Mouse (Mus musculus): ENCODE results near the gene Hoxc12.

The Hoxc12 gene

DNA sequence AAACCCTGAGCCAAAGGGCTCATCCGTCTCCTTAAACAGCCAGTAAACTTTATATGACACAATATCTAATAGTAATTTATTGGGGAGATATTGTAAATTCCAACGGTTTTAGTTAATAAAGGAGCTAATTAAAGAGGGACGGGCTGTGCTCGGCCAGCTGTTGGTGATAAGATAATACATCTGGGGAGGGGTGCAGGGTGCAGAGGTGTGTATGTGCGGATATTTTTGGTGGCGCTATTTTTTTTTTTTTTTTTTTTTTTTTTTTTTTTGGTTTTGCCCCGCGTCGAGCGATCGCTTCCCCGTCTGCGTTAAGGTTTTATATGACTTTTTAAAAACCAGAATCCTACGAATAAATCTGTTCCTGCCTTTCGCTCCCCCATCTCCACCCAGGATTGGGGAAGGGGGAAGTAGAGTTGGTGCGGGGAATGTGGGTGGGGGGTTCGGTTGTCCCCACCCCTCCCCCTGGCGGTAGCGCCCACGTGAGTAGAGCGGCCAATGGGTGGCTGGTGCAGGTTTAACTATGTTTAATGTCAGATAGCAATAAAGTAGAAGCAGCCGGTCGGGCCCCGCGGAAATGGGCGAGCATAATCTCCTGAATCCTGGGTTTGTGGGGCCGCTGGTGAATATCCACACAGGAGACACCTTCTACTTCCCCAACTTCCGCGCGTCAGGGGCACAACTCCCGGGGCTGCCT lies at the start of gene Hoxc12:
TSS of gene Hoxc12 (plus strand) at position 479 of the 694 bp plus-strand sequence.
- no peak for DNase-seq

DNA sequence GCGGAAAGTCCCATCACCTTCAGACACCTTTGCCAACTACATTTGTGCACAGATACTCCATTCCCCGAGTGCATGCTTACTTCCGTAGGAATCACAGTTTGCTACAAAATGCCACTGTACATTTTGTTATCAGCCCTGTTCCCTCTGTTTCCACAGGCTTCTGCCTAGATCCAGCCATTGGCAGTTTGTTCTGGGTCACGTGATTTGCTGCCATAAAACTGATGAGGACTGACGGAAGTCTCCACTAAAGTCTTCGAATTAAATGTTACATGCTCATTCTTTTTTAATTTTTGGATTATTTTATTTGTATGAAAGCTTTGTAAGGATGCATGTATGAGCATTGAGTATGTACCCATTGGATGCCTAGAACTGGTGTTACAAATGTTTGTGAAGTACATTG lies 41.4 kb upstream of the Hoxc12 start:
- no peak for DNase-seq

DNA sequence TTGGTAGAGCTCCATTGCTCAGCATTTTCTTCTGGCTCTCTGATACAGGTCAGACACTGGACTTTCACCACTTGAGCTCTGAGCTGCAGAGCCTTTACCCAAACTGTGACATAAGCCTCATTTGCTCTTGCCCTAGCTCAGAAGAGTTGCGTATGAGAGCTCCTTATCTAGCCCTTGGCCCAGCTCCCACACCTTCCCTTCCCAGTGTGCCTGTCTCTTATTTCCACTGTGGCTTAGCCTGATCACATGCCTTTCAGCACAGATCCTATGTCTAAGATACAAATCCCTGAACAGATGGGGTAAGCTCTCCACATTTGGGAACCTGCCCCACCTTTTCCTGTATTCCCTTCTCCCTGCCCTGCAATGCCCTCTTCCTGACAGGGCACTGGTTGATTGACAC lies 31.6 kb upstream of the Hoxc12 start:
- no peak for DNase-seq

DNA sequence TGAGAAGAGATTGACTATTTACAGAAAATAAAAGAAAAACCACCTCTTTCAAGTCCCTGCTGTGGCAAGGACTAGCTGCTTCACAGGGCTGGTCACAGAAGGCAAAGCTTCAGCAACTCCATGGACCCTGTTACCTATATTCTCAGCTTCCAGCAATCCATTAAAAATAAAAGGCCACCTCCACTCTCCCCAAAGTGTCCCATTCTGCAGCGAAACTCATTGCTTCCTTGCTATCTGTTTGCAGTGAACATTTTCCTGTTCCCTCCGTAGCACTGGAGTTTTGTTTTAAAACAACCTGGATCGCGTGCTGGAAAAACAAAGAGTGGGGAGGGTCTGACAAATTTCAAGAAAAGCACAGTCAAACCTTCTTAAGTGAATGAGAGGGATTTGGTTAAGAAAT lies 27.0 kb upstream of the Hoxc12 start:
- DNase-seq: no peak

DNA sequence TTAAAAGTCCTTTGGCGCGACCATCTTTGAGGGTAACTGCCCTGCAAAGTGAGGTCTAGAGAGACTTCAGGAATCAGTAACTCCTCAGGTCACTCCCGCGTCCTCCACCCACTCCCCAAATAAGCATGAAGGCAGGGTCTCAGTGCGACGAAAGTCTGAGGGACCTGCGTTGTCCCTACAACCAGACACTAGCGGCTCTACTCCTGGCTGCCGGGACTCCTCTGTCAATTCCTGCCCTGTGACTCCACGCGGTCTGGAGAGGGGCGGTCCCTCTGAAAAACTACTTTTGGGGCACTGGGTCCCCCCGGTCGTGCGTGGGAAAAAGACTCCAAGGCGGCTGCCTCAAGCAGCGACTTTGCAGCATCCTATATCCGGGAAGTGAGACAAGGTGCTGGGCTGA lies 26.5 kb upstream of the Hoxc12 start:
- DNase-seq: no peak

DNA sequence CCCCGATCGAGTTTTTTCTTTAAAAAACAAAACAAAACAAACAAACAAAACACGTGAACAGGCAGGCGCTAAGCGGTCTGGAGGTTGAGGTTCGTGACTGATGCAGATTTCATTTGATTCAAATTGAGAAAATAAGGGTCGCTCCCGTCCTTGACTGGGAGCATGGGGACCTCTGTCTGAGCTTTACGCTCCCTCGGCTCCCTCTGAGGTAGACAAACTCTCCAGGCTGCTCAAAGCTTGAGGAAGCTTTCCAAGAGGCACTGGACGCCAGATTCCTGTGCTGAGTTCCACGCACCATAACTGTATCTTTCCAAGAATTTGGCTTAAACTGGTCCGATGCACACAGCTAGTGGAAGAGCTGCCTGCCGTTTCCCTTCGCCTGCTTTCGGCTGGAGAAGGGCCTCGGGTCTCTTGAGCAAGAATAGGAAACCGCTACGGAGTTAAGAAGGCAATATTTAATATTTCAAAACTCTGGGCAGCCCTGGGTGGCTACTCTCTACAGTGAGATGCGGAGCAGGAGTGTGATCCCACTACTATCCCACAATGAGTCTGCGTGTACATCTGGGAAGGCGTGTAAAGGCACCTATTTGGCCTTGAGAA lies 26.0 kb upstream of the Hoxc12 start:
- DNase-seq: no peak

DNA sequence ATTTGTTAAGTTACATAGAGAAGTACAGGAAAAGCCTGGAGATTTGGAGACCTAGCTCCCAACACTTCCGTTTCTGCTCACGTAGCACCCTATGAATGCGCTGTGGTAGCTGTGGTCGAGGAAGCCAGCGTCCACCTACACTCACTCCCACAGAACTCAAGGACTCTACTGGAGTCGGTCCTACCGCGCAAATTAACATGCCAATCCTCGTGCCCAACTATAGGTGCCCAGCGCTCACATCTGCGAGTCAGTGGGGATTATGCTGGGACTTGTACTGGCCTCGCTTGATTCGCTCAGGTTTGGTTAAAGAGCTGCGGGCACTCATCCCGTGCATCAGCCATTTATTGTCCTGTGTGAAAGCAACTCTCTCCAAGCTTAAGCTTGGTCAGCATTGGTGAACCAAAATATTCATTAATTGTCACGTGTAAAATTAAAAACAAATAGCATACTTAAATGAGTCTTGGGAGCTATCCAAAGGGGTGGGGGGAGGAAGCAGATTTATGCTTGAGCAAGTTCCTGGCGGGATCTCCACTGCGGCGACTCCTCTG lies 23.4 kb upstream of the Hoxc12 start:
- DNase-seq: no peak

DNA sequence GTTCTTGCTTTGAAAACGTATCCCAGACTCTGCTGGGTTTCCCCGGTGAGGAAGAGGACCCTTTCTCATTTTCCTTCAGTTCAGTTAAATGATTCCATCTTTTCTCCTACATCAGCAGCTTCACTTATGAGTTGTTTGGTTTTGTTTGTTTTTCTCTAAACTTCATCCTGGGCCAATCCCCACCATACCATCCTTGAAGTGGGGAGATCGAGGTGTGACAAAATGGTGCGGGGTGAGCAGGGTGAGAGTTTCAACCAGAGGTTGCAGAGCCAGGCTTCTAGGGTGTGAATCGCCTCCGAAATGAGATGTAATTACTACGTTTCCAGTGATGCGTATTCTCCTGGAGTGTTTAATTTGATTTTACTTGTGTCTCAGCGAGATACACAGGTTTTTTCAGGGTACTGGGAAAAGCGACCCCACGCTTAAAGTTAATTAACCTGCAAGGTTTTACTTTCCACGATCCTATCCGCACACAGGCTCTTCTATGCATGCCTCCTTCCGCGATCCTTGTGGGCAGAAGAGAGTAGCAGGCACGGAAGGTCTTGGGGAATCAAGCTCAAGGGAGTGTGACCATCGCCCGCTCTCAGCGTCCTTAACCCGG lies 18.5 kb upstream of the Hoxc12 start:
- DNase-seq: no peak

DNA sequence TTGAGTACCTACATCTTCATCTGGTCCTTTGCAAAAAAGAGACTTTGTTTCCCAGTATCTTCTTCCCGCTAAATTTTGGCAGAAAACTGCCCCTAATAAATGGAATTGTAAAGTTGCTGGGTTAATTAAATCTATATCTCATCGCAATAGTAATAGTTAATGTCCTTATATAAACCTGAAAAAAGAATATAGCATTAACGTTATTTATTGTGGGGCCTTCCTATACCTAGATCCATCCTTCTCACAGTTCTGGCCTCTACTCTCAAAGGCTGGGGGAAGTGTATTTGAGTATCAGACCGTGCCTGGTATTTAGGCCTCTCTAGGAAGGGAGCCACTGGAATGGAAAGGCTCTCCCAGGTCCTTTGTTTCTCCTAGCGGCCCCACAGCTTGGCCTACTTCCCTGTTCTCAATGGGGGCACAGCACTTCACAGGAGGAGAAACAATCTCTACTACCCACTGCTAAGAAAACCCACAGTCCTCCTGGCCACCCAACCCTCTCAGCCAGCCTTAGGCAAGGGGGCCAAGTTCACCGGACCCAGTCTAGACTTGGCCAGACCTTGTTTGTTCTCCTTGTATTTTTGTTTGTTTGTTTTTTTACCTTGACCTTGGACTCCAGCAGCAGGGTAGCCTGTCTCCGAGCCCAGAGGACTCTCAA lies 17.8 kb upstream of the Hoxc12 start:
- DNase-seq: no peak

DNA sequence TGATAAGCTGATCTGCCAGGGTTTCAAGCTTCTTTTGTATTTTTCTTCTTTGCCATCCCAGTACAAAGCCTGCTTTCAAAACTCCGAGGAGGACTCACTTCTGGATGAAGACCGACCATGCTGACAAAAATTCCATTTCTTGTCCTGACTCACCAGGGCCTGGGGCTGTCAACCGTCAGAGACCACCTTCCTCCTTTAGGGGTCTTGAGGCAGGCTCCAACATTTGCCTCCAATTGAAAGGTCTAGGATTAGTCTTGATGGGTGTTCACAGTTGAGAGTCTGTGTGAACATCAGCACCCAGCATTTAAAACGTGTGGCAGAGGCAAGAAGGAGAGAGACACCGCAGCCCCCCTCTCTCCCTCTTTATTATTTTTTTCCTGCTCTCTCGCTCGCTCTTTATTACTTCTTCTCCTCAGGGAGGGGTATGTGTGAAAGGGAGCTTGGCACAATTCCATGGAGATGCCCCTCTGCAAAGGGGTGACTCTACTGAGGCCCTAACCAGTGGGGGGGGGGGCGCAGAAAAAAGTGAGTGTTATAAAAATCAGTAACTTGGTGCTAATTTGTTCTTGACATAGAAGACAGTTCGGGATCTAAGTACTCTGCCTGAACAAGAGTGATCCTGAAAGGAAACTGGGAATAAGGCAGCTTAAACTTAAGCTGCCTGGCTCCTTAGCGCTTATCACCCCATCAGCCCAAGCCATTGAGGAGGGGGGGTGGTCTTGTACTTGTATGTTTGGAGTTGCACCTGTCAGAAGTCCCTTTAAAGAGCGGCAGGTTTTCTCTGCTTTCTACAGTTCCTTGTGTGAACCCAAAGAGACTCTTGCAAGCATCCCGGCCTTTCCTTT lies 17.0 kb upstream of the Hoxc12 start:
- DNase-seq: no peak

DNA sequence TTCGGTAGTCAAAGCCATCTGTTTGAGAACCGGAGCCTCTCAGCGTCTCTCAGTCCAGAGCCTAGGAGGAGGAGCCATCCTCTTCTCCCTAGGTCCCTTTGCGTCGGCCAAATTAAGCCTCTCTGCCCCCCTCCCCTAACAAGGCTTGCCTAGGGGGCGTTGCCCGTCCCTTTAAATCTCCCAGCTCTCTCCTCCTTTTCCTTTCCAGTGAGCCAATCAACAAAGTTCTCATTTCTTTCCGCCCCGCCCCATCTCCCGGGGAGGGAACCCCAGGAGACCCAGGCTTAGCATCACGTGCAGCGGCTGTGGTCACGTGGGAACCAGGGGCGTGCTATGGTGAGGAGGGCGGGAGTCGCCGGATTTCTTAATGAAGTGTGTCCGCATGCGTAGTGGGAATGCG lies 15.9 kb upstream of the Hoxc12 start:
- peak; percentile 26 to 29 for DNase-seq

DNA sequence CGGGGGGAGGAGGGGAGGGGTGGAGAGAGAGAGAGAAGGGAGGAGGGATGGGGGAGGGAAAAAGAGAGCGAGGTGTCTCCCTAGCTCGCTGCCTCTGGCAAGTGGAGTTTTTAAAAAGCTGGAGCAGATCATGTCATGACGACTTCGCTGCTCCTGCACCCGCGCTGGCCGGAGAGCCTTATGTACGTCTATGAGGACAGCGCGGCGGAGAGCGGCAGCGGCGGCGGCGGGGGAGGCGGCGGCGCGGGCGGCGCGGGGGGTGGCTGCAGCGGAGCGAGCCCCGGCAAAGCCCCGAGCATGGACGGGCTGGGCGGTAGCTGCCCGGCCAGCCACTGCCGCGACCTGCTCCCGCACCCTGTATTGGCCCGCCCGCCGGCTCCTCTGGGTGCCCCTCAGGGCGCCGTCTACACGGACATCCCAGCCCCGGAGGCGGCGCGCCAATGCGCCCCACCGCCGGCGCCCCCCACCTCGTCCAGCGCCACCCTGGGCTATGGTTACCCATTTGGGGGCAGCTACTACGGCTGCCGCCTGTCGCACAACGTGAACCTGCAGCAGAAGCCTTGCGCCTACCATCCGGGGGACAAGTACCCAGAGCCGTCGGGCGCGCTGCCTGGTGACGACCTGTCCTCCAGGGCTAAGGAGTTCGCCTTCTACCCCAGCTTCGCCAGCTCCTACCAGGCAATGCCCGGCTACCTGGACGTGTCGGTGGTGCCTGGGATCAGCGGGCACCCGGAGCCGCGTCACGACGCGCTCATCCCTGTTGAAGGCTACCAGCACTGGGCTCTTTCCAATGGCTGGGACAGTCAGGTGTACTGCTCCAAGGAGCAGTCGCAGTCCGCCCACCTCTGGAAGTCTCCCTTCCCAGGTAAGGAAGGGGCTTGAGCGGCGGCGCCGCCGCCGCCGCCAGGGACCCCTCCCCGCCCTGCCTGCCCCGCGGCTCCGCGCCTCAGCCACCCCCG lies 15.2 kb upstream of the Hoxc12 start, which contains the start of gene Hoxc13:
TSS of gene Hoxc13 (plus strand) at position 51 of the 959 bp plus-strand sequence.
- no peak for DNase-seq

DNA sequence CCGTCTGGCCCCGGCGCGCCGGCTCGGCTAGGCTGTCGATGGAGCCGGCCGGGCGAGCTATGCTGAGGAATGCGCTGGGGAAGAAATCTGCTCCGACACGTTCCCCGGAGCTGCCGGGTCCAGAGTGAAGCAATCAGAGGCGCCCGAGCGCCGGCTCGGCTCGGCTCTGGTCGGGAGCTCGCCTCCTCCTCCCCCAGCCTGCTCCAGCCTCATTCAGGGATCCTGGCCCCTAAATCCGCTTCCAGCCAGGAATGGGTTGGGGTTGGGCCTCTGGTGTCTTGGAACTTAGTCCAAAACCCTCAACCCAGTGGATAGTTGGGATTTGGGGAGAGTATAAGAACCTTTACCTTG lies 14.6 kb upstream of the Hoxc12 start:
- no peak for DNase-seq

DNA sequence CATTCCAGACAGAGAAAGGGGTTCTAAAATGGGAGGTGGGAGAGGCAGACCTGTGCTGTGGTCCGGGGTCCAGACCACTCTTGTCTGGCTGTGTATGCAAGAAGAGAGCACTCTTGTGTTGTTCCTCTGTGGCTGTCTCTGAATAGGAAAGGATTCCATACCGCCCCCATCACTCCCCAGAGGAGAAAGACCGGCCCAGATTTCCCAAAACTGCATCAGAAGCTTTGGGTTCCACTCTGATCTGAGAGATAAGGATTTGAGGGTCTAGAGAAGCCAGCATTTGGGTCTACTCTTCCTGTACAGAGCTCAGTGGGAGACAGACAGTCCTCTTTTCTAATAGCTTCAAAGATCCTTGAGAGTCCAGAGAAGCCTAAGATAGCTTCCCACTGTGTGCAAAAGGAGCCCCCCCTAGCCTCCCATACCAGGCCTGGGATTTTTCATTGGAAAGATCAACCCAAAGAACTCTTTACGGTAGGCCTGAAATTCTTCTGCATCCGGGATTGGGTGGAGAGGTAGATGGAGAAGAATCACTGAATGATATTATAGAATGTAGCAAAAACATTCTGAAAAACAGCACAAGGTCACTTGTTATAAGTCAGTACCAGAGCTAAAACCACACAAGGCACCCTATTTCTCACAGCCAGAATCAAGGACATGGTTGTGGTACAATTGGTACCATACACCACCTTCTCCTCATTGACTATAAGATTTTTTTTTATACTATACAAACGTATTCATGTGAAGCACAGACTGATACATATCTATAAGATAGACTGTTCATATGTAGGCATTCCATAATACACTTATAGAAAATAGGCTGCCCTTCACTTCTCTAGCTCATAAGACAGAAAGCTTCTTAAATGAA lies 13.7 kb upstream of the Hoxc12 start:
- DNase-seq: no peak

DNA sequence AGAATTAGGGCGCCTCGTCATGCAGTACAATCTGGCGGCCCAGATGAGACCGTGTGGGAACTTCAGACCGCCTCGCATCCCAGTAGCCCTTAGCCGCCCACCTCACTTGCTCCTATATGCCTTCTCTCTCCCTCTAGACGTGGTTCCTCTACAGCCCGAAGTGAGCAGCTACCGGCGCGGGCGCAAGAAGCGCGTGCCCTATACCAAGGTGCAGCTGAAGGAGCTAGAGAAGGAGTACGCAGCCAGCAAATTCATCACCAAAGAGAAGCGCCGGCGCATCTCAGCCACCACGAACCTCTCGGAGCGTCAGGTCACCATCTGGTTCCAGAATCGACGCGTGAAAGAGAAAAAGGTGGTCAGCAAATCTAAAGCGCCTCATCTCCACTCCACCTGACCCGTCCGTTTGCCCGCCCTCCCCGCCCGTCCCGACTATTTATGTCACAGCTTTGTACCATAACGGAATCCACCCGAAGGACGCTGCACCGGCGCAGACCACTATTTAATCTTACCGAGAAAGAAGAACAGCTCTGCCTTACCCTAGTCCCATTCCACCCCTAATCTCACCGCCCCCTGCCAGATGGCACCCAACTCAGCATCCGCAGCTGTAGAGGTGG lies 9.4 kb upstream of the Hoxc12 start:
- DNase-seq: no peak

DNA sequence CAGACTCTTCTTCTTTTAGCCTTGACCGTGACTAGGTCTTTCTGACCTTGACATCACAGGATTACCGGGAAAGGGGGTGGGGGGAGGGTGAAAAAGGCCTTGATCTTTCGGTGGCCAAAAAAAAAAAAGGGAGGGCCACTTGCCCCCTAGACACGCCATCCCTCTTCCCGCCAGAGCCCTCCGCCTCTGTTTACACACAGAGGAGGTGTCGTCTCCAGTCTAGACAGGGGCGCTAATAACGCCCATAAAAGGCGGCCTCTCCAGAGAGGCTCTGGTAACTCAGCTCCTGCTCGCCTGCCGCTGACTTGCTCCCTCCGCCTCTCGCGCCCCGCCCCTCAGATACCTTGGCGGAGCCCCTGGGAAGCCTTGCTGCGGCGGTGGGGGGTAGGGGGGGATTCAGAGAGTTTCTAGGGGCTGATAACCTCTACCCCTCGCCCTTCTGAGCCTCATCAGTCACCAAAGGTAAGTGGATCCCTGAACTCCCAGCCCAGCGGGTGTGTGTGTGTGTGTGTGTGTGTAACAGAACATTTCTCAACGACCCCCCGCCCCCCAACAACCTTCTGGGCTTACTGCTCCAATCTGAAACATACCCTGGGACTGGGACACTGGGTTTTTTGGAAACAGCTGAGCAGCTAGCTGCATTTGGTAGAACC lies 4.7 kb upstream of the Hoxc12 start:
- no peak for DNase-seq

DNA sequence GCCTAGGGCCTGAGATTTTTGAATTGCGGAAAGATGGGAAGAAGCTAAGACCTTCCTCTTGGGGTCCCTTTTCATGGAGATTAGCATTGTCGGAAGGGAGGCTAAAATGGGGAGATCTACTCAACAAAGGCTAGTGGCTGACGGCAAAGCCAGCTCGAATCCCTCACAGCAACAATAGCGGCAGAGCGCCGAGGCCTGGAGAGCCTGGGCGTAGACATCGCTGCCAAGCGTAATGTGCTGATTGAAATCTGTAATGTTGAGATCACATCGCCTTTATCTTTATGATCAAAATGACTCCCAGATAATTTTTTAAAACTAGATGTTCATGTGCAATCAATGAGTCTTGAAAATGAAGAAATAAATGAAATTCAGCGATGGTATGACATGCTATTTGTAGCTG lies 2.1 kb upstream of the Hoxc12 start:
- no peak for DNase-seq

DNA sequence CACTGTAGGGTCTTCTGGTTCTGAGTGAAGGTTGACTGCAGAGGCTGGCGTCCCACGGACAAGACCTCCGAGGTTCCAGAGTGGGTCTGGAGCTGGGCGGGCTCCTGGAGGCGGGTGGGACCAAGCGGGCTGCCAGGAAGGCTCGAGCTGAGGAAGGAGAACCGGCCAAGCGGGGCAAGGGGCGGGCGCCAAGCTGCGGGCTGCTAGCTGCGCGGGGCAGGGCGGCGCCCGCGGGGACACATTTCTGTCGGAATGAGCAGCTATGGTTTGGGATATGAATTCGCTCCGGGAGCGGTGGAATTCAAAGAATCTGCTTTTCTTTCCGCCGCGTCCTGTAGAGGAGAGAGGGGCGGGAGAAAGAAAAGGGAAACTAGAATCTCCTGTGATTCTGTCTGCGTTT lies 1.7 kb upstream of the Hoxc12 start:
- no peak for DNase-seq

DNA sequence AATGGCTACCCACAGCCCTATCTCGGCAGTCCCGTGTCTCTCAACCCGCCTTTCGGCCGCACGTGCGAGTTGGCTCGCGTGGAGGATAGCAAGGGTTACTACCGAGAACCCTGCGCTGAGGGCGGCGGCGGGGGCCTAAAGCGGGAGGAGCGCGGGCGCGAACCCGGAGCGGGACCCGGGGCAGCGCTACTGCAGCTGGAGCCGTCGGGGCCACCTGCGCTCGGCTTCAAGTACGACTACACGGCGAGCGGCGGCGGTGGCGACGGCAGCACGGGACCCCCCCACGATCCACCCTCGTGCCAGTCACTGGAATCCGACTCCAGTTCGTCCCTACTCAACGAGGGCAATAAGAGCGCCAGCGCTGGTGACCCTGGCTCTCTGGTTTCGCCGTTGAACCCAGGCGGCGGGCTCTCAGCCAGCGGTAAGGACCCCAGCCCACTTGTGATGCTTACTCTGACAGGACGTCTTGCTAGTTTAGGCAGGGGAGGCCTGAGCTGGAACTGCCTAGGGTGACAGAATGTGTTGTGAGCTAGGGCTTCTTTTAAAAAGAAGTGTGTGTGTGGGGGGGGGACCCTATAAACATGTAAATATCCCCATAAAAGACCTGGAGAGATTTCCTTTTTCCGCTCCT lies 594 bp downstream of the Hoxc12 start:
- no peak for DNase-seq

Measured in lung, adult 18-20 months (tissue).